Mouse (Mus musculus) brain, embryonic 14.5 days (tissue): ENCODE data around the gene Lmf1.

Source experiments
- CTCF ChIP-seq: fragments of 200-500 bp; IDR thresholded peaks from 2 replicates; pipeline ENCODE4 v1.5.1; 2012; ENCODE audit warnings: inconsistent platforms, mild to moderate bottlenecking, moderate library complexity, borderline replicate concordance; ENCODE audit not compliant: insufficient read depth, insufficient read length; ENCODE audit errors: extremely low read depth
- POLR2A ChIP-seq: fragments of 200-500 bp; IDR thresholded peaks from 2 replicates; pipeline ENCODE4 v1.6.1; 2012; ENCODE audit warnings: mild to moderate bottlenecking, inconsistent platforms, borderline replicate concordance; ENCODE audit not compliant: poor library complexity, insufficient read depth, insufficient read length, severe bottlenecking; ENCODE audit errors: extremely low read depth

- TF ChIP-seq CTCF, result no peak
- no peak for TF ChIP-seq POLR2A
Measured at GRCm38 (mm10) chr17:25681636-25682035, 102.8 kb downstream of the Lmf1 start.
